Mouse (Mus musculus): Measurements from ENCODE around the gene Qtrt1. TPM values are rescaled to one million over a fixed set of nuclear protein-coding genes. Genes with fewer than 3 reads are reported as not detected.
A peak's percentile ranks its signal among the peaks of the same experiment; 100 is the strongest.
"Not testable (repeated sequence)": the region's sequence is repeated elsewhere in the genome, so short reads cannot be mapped to it uniquely, and the experiment has no call there.

Gene Qtrt1
- polyA plus RNA-seq, 1 experiment: 81.4 TPM

DNA sequence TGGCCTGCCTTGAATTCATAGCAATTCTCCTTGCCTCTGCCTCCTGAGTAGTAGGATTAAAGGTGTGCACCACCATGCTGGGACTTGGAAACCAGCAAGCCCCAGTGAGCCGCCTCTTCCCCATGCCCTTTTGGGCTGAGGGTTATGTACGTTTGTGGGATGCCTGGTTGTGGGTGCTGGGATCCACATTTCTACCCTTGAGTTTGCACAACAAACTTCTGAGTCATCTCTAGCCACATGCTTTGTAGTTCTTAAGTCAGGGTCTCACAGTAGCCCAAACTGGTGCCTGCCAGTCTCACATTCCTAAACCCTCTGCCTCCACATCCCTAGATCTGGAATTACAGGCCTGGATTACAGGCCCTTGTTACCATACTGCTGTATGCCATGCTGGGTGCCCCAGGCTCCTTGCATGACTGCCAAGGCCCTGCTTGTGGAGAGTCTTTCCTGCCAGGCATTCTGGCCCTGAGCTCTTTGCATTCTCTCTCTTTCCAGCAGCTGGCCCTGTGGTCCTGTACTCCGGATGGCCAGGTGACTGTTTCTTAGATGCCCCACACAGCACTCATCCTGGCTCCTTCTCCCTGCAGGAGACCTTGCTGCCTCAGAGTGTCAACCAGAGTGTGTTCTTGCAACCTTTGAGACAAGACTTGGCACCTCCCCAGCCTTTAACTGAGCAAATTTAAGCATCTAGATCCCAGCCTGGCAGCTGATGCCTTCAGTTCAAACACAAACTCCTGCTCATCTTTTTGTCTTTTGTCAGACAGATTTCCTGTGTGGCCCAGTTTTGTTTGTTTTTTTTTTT lies 52.3 kb downstream of the Qtrt1 start:
- TF ChIP-seq CTCF (IDR thresholded peaks at IDR 0.05; ENCODE audit: borderline replicate concordance, extremely low read depth, insufficient read depth, insufficient read length) (no peak), POLR2A (IDR thresholded peaks at IDR 0.05; ENCODE audit: borderline replicate concordance, extremely low read depth, insufficient read depth, insufficient read length, poor library complexity, severe bottlenecking) (no peak)
- DNase-seq (ENCODE audit: low read depth): peak; percentile 2

- DNase-seq (ENCODE audit: low read depth): not testable (repeated sequence)
Measured at GRCm38 (mm10) chr9:21464565-21464928, 52.9 kb downstream of the Qtrt1 start.

DNA sequence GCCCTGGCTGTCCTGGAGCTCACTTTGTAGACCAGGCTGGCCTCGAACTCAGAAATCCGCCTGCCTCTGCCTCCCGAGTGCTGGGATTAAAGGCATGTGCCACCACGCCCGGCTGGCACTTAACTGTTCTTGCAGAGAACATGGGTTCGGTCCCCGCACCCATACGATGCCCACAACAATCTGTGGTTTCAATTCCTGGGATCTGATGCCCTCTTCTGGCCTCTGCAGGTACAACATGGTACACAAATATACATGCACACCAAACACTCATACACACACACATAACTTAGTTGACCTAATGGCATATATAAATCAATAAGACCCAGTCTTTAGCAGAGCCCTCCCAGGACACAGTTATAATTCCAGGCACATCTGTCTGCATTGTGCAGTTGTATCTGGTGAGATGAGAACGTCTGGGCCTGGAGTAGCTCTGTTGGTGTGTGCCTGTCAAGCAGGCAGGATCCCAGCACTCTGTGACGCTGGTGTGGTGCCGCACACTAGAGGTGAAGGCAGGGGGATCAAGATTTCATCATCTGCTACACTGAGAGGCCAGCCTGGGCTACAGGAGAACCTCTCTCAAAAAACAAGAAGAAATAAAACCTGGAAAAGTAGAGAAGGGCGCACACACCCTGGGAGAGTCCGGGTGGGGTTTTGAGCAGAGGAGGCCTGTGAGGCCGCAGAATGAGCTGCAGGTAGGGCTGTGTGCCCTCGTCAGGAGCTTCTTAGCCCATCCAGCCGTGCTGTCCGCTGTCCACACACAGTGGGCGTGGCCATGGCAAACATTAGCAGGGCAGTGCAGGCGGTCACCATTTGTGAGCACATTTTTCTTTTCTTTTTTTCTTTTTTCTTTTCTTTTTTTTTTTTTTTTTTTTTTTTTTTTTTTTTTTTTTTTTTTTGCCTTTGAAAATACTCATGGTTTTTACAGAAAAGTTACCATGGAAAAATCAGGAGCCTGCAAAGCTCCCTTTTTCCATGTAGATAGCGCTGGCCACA lies 57.7 kb downstream of the Qtrt1 start:
- peak; percentile 28 for DNase-seq (ENCODE audit: low read depth)
- TF ChIP-seq POLR2A (IDR thresholded peaks at IDR 0.05; ENCODE audit: borderline replicate concordance, extremely low read depth, insufficient read depth, insufficient read length, poor library complexity, severe bottlenecking): no peak
- TF ChIP-seq CTCF (IDR thresholded peaks at IDR 0.05; ENCODE audit: borderline replicate concordance, extremely low read depth, insufficient read depth, insufficient read length): peak; percentile 49; the same call in 1 of the 2 replicates

Other genes with a start within 250 kb of the Qtrt1 start
- 16.3 and 23.4 TPM in 2 replicates for gene Pde4a, start 246.1 kb upstream of the Qtrt1 start, polyA plus RNA-seq (2012; rRNA removed)
- gene Keap1, start 172.5 kb upstream of the Qtrt1 start, polyA plus RNA-seq (2012; rRNA removed): 58.7 and 59.7 TPM in 2 replicates
- 2.2 and 2.5 TPM in 2 replicates for gene S1pr5, start 163.4 kb upstream of the Qtrt1 start, polyA plus RNA-seq (2012; rRNA removed)
- 38.1 and 45.9 TPM in 2 replicates for gene Atg4d, start 146.5 kb upstream of the Qtrt1 start, polyA plus RNA-seq (2012; rRNA removed)
- gene Kri1, start 123.9 kb upstream of the Qtrt1 start, polyA plus RNA-seq (2012; rRNA removed): 32.9 and 36.3 TPM in 2 replicates
- 70.4 and 84.9 TPM in 2 replicates for gene Cdkn2d, start 120.4 kb upstream of the Qtrt1 start, polyA plus RNA-seq (2012; rRNA removed)
- gene Ap1m2, start 99.5 kb upstream of the Qtrt1 start, polyA plus RNA-seq (2012; rRNA removed): 2.4 and 2.9 TPM in 2 replicates
- 70.1 and 75.6 TPM in 2 replicates for gene Slc44a2, start 91.1 kb upstream of the Qtrt1 start, polyA plus RNA-seq (2012; rRNA removed)
- 202 and 216 TPM in 2 replicates for gene Ilf3, start 44.0 kb upstream of the Qtrt1 start, polyA plus RNA-seq (2012; rRNA removed)
- 79.7 and 92.2 TPM in 2 replicates for gene Dnm2, start 13.1 kb downstream of the Qtrt1 start, polyA plus RNA-seq (2012; rRNA removed)
- gene Tmed1, start 98.4 kb downstream of the Qtrt1 start, polyA plus RNA-seq (2012; rRNA removed): 40.8 and 49.2 TPM in 2 replicates
- 1.00 and 1.0 TPM in 2 replicates for gene AB124611, start 114.3 kb downstream of the Qtrt1 start, polyA plus RNA-seq (2012; rRNA removed)
- gene Carm1, start 135.1 kb downstream of the Qtrt1 start, polyA plus RNA-seq (2012; rRNA removed): 119 and 135 TPM in 2 replicates
- gene Timm29, start 180.9 kb downstream of the Qtrt1 start, polyA plus RNA-seq (2012; rRNA removed): 78.1 and 80.7 TPM in 2 replicates
- gene Yipf2, start 181.0 kb downstream of the Qtrt1 start, polyA plus RNA-seq (2012; rRNA removed): 17.5 and 26.8 TPM in 2 replicates
- gene Smarca4, start 204.3 kb downstream of the Qtrt1 start, polyA plus RNA-seq (2012; rRNA removed): 198 and 241 TPM in 2 replicates

Data from brain, embryonic 14.5 days (tissue).